Comparison of ENCODE assay signal across 30 mouse cellular contexts in genomic region chr9:98663011-98663410, GRCm38 (mm10).
DNase-seq lines count a peak whose midpoint lies in the region; ATAC-seq and TF ChIP-seq lines count a peak whose summit lies in the region.
"Had no signal": no experiment of that assay in that cellular context is flagged by ENCODE, and none has a peak within 500 bp of the region (broad histone marks: within the 10 kb centered on the region; RNA-seq: fewer than 3 reads in every experiment).

No protein-coding gene starts in this region.

- no peak for TF ChIP-seq EP300 in stomach, postnatal 0 days (optimal IDR thresholded peaks at IDR 0.05)

- H3K27me3 ChIP-seq in hindbrain, embryonic 11.5 days (ENCODE audit: control insufficient read depth, insufficient read depth, low read length) = no peaks in the 10 kb centered on the region
- H3K27me3 ChIP-seq in hindbrain, embryonic 12.5 days = no peaks in the 10 kb centered on the region
- H3K27me3 ChIP-seq in embryonic facial prominence, embryonic 12.5 days = peaks cover 9% of the 10 kb centered on the region; the same call in 1 of the 2 replicates
- no peaks in the 10 kb centered on the region for H3K27me3 ChIP-seq in stomach, postnatal 0 days (ENCODE audit: control insufficient read depth, insufficient read depth, low read length)
- H3K27me3 ChIP-seq in forebrain, embryonic 13.5 days = no peaks in the 10 kb centered on the region
- H3K27me3 ChIP-seq: forebrain, embryonic 12.5 days; hindbrain, embryonic 13.5 days; Patski had no signal

- no peaks in the 10 kb centered on the region for H3K9me3 ChIP-seq in hindbrain, embryonic 11.5 days (ENCODE audit: control insufficient read depth, low read length)
- no peaks in the 10 kb centered on the region for H3K9me3 ChIP-seq in hindbrain, embryonic 12.5 days (replicated peaks)
- H3K9me3 ChIP-seq in embryonic facial prominence, embryonic 12.5 days = no peaks in the 10 kb centered on the region
- H3K9me3 ChIP-seq in stomach, postnatal 0 days (ENCODE audit: control insufficient read depth, low read length) = no peaks in the 10 kb centered on the region
- H3K9me3 ChIP-seq in forebrain, embryonic 13.5 days (replicated peaks) = no peaks in the 10 kb centered on the region
- H3K9me3 ChIP-seq: forebrain, embryonic 12.5 days; hindbrain, embryonic 13.5 days had no signal

- no peak overlapping the region for H3K9ac ChIP-seq in hindbrain, embryonic 11.5 days (ENCODE audit: low read depth, low read length)
- no peak overlapping the region for H3K9ac ChIP-seq in hindbrain, embryonic 12.5 days
- H3K9ac ChIP-seq in embryonic facial prominence, embryonic 12.5 days = no peak overlapping the region
- no peak overlapping the region for H3K9ac ChIP-seq in stomach, postnatal 0 days (ENCODE audit: low read length)
- no peak overlapping the region for H3K9ac ChIP-seq in forebrain, embryonic 13.5 days
- H3K9ac ChIP-seq: forebrain, embryonic 12.5 days; hindbrain, embryonic 13.5 days had no signal

- H3K36me3 ChIP-seq in hindbrain, embryonic 11.5 days (ENCODE audit: control insufficient read depth, insufficient read depth, low read length) = no peaks in the 10 kb centered on the region
- H3K36me3 ChIP-seq in hindbrain, embryonic 12.5 days = no peaks in the 10 kb centered on the region
- no peaks in the 10 kb centered on the region for H3K36me3 ChIP-seq in embryonic facial prominence, embryonic 12.5 days
- H3K36me3 ChIP-seq in stomach, postnatal 0 days (ENCODE audit: control insufficient read depth, insufficient read depth, low read length) = no peaks in the 10 kb centered on the region
- H3K36me3 ChIP-seq in forebrain, embryonic 13.5 days (ENCODE audit: poor library complexity, severe bottlenecking) = no peaks in the 10 kb centered on the region
- H3K36me3 ChIP-seq: forebrain, embryonic 12.5 days; G1E; hindbrain, embryonic 13.5 days had no signal

- peak; percentile 11 for DNase-seq in hindbrain, embryonic 11.5 days (ENCODE audit: low spot score)
- peak; percentile 12 for DNase-seq in embryo, embryonic 9.5 days (ENCODE audit: extremely low spot score)
- peak; percentile 39 for DNase-seq in stomach, postnatal 0 days (ENCODE audit: low spot score)
- DNase-seq in right cerebral cortex, adult 18-20 months = no peak
- DNase-seq in layer of hippocampus, adult 8-10 months (ENCODE audit: low spot score in 2 of 2) = no peak
- DNase-seq: adrenal gland, adult 2 months; adrenal gland, postnatal 14 days; B cell, adult 2 months; cerebellum, adult 11-12 months; cerebellum, adult 8-10 months; cerebellum, postnatal 10 days; gastrocnemius, adult 2 months; gastrocnemius, postnatal 14 days; heart, adult 11 months; heart, postnatal 36 days; kidney, adult 18-20 months; kidney, adult 9 months had no signal

- H3K27ac ChIP-seq in hindbrain, embryonic 11.5 days (ENCODE audit: low read depth, low read length) = no peak overlapping the region
- no peak overlapping the region for H3K27ac ChIP-seq in hindbrain, embryonic 12.5 days
- H3K27ac ChIP-seq in embryonic facial prominence, embryonic 12.5 days = 0 out of 2 replicates have a peak overlapping the region, but pooled peaks have one; percentile 18
- no peak overlapping the region for H3K27ac ChIP-seq in stomach, postnatal 0 days (replicated peaks)
- H3K27ac ChIP-seq in forebrain, embryonic 13.5 days = no peak overlapping the region
- H3K27ac ChIP-seq: forebrain, embryonic 12.5 days; gastrocnemius, adult 2 months; hindbrain, embryonic 13.5 days; hindbrain, postnatal 0 days had no signal

- 58% methylated on average over 3 of the region's 3 CpGs for WGBS in hindbrain, embryonic 11.5 days
- 45% methylated on average over 3 of the region's 3 CpGs for WGBS in hindbrain, embryonic 12.5 days
- 30% methylated on average over 3 of the region's 3 CpGs for WGBS in embryonic facial prominence, embryonic 12.5 days
- WGBS in stomach, postnatal 0 days = 51% methylated on average over 3 of the region's 3 CpGs
- 76% methylated on average over 3 of the region's 3 CpGs for WGBS in forebrain, embryonic 13.5 days

- no peaks in the 10 kb centered on the region for H3K4me1 ChIP-seq in hindbrain, embryonic 11.5 days (replicated peaks; ENCODE audit: control insufficient read depth, insufficient read depth, low read length)
- H3K4me1 ChIP-seq in hindbrain, embryonic 12.5 days = no peaks in the 10 kb centered on the region
- 0 out of 2 replicates have a peak, but pooled peaks cover 4% of the 10 kb centered on the region for H3K4me1 ChIP-seq in embryonic facial prominence, embryonic 12.5 days
- H3K4me1 ChIP-seq in stomach, postnatal 0 days (replicated peaks; ENCODE audit: control insufficient read depth, insufficient read depth) = no peaks in the 10 kb centered on the region
- H3K4me1 ChIP-seq in forebrain, embryonic 13.5 days = no peaks in the 10 kb centered on the region
- H3K4me1 ChIP-seq: forebrain, embryonic 12.5 days; hindbrain, embryonic 13.5 days had no signal

- no peak overlapping the region for H3K4me3 ChIP-seq in hindbrain, embryonic 11.5 days (ENCODE audit: low read depth, low read length)
- no peak overlapping the region for H3K4me3 ChIP-seq in hindbrain, embryonic 12.5 days
- H3K4me3 ChIP-seq in embryonic facial prominence, embryonic 12.5 days = no peak overlapping the region
- no peak overlapping the region for H3K4me3 ChIP-seq in stomach, postnatal 0 days (ENCODE audit: low read depth, low read length)
- no peak overlapping the region for H3K4me3 ChIP-seq in forebrain, embryonic 13.5 days
- H3K4me3 ChIP-seq: erythroblast, embryonic 14.5 days; forebrain, embryonic 12.5 days; gastrocnemius, adult 2 months; hindbrain, embryonic 13.5 days had no signal

- no peak overlapping the region for H3K4me2 ChIP-seq in hindbrain, embryonic 11.5 days (replicated peaks; ENCODE audit: low read depth, low read length)
- H3K4me2 ChIP-seq in hindbrain, embryonic 12.5 days (replicated peaks) = no peak overlapping the region
- H3K4me2 ChIP-seq in embryonic facial prominence, embryonic 12.5 days (replicated peaks) = no peak overlapping the region
- H3K4me2 ChIP-seq in stomach, postnatal 0 days (replicated peaks; ENCODE audit: low read depth) = no peak overlapping the region
- no peak overlapping the region for H3K4me2 ChIP-seq in forebrain, embryonic 13.5 days
- H3K4me2 ChIP-seq: forebrain, embryonic 12.5 days; heart, embryonic 11.5 days; hindbrain, embryonic 13.5 days had no signal

- TF ChIP-seq CTCF in stomach, postnatal 0 days (IDR thresholded peaks at IDR 0.05; ENCODE audit: low read depth) = no peak

- ATAC-seq in hindbrain, embryonic 11.5 days (ENCODE audit: low FRiP score) = no peak
- no peak for ATAC-seq in hindbrain, embryonic 12.5 days (ENCODE audit: low FRiP score)
- ATAC-seq in embryonic facial prominence, embryonic 12.5 days (ENCODE audit: insufficient number of reproducible peaks, insufficient read depth, low FRiP score, low TSS enrichment) = 0 out of 2 replicates have a peak, but pooled peaks have one; percentile 18
- ATAC-seq in stomach, postnatal 0 days (ENCODE audit: low FRiP score, low TSS enrichment) = no peak
- ATAC-seq in forebrain, embryonic 13.5 days = no peak
- ATAC-seq: forebrain, embryonic 16.5 days; hindbrain, postnatal 0 days; inflammation-experienced regulatory T-cells, adult 6 months; intestine, embryonic 16.5 days; Patski had no signal

Comparison
In these comparisons a context has a peak if more than half of its experiments do, and no peak if none do; other contexts are left out.
1. DNase-seq: peak in hindbrain, embryonic 11.5 days (single experiment), embryo, embryonic 9.5 days (single experiment) and stomach, postnatal 0 days (single experiment); none in right cerebral cortex, adult 18-20 months (single experiment) and layer of hippocampus, adult 8-10 months (0 of 2).